Mouse (Mus musculus) erythroblast, adult 5-6 weeks (primary cell): ENCODE results near the gene Elane. TPM values are rescaled to one million over a fixed set of nuclear protein-coding genes. Genes with fewer than 3 reads are reported as not detected.
"Not testable (repeated sequence)": the region's sequence is repeated elsewhere in the genome, so short reads cannot be mapped to it uniquely, and the experiment has no call there.

Experiments
- ATAC-seq: replicated peaks from 2 replicates; pipeline ENCODE4 v1.8.0; 2016; ENCODE audit warnings: moderate number of reproducible peaks, mild to moderate bottlenecking, moderate TSS enrichment, inconsistent platforms; ENCODE audit not compliant: poor library complexity, low FRiP score, severe bottlenecking
- total RNA-seq, 2 experiments: library from RNA; stranded (forward) in 1 of 2; stranded (reverse) in 1 of 2; fragments of 150-400 nt in 1 of 2; fragments of 200-764, 138-1000 nt in 1 of 2; gene quantifications; 2 replicates each; pipeline versions ENCODE4 v1.2.3 to v1.2.4; 2015 to 2017; ENCODE audit warnings: low replicate concordance in 2 of 2

Elane gene
- total RNA-seq, 2 experiments from 2014 or later: 405 to 996 TPM

GRCm38 (mm10) chr10:79877174-79877573 lies 8.9 kb upstream of the Elane start:
- no peak for ATAC-seq

GRCm38 (mm10) chr10:79877757-79878156 lies 8.3 kb upstream of the Elane start:
- ATAC-seq: no peak

GRCm38 (mm10) chr10:79879527-79879926 lies 6.5 kb upstream of the Elane start:
- no peak for ATAC-seq

- ATAC-seq: no peak
These were observed 5.3 kb upstream of the Elane start for GRCm38 (mm10) chr10:79880721-79881120.

GRCm38 (mm10) chr10:79881981-79882380 lies 4.1 kb upstream of the Elane start:
- ATAC-seq: peak; percentile 36; the same call in 1 of the 2 replicates

- ATAC-seq: peak; percentile 67
These were observed 2.6 kb upstream of the Elane start for GRCm38 (mm10) chr10:79883297-79884084.

GRCm38 (mm10) chr10:79884446-79884845 lies 1.6 kb upstream of the Elane start:
- ATAC-seq: no peak

GRCm38 (mm10) chr10:79884938-79885337 lies 1.1 kb upstream of the Elane start:
- not testable (repeated sequence) for ATAC-seq

- ATAC-seq: no peak
These were observed 564 bp downstream of the Elane start for GRCm38 (mm10) chr10:79886611-79887010.

GRCm38 (mm10) chr10:79889386-79889785 lies 3.3 kb downstream of the Elane start:
- ATAC-seq: no peak

GRCm38 (mm10) chr10:79890670-79891069 lies 4.6 kb downstream of the Elane start, which contains the start of gene Cfd:
Gene Cfd (plus strand): TSS chr10:79890853.
- ATAC-seq: no peak

GRCm38 (mm10) chr10:79892451-79893118 lies 6.5 kb downstream of the Elane start:
- ATAC-seq: peak; percentile 74

- ATAC-seq: no peak
These were observed 10.3 kb downstream of the Elane start for GRCm38 (mm10) chr10:79896306-79896705.

- ATAC-seq: no peak
These were observed 10.8 kb downstream of the Elane start for GRCm38 (mm10) chr10:79896814-79897213.

GRCm38 (mm10) chr10:79897316-79898245 lies 11.5 kb downstream of the Elane start:
- no peak for ATAC-seq

- no peak for ATAC-seq
These were observed 14.9 kb downstream of the Elane start for GRCm38 (mm10) chr10:79900951-79901410.

GRCm38 (mm10) chr10:79906712-79907111 lies 20.7 kb downstream of the Elane start:
- ATAC-seq: no peak

GRCm38 (mm10) chr10:79907415-79907814 lies 21.4 kb downstream of the Elane start:
- no peak for ATAC-seq

GRCm38 (mm10) chr10:79908167-79909091 lies 22.4 kb downstream of the Elane start, which contains the start of gene Med16:
Gene Med16 (minus strand): TSS chr10:79908923.
- peak; percentile 84 for ATAC-seq
